Mouse (Mus musculus): Measurements from ENCODE around the gene Tiparp. TPM values are rescaled to one million over a fixed set of nuclear protein-coding genes. Genes with fewer than 3 reads are reported as not detected.

Tiparp gene
- 3.8 TPM for polyA plus RNA-seq (2017; shearing (Covaris generic))

GRCm38 (mm10) chr3:65527691-65528601 is at the start of gene Tiparp:
TSS of gene Tiparp (plus strand) at chr3:65528410.

Other genes with a start within 250 kb of the Tiparp start
- gene Ssr3, start 135.8 kb upstream of the Tiparp start, polyA plus RNA-seq (2017; shearing (Covaris generic)): 91.6 TPM
- gene Lekr1, start 137.8 kb downstream of the Tiparp start, polyA plus RNA-seq (2017; shearing (Covaris generic)): 1.1 TPM

Data from activated CD4-positive, CD25-positive, alpha-beta regulatory T cell, adult 9 weeks (primary cell).